Mouse (Mus musculus): ENCODE data around the gene Mfap1b. TPM values are rescaled to one million over a fixed set of nuclear protein-coding genes. Genes with fewer than 3 reads are reported as not detected.

The Mfap1b gene
- polyA plus RNA-seq, 1 experiment from 2014 or later, result 44.3 TPM

DNA sequence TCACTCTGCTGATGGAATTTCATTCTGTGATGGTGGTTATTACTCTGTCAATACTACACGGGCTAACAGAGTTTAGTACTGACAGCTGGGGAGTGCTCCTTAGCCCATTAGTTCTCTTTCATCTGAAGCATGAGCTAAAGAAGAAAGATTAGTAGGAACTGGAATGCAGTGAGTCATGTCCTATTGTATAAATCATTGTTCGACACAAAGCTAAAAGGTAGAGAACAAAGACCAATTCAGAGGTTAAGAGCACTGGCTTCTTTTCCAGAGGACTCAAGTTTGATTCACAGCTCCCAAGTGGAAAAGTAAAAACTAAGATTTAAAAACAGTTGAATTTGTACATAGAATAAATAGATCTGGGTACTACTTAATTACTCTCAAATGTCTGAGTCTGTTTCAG, 13.8 kb downstream of the Mfap1b start:
- H3K27ac ChIP-seq (replicated peaks in 1 of 2; ENCODE audit: control insufficient read depth in 1 of 2, insufficient read depth in 1 of 2, low read depth in 2 of 2, low read length in 2 of 2), result no peak overlapping the region
- WGBS, result 63% methylated on average over 2 of the region's 2 CpGs
- no peak for ATAC-seq (ENCODE audit: insufficient number of reproducible peaks, insufficient read depth, low FRiP score, low read depth)
- no peak overlapping the region for H3K4me3 ChIP-seq (ENCODE audit: control insufficient read depth in 1 of 2, insufficient read depth in 1 of 2, low read depth in 1 of 2, low read length in 2 of 2)
- H3K4me1 ChIP-seq (ENCODE audit: control insufficient read depth in 2 of 2, insufficient read depth in 2 of 2, low read length in 2 of 2), result peaks cover 2 to 11% of the 10 kb centered on the region in 2 experiments; a peak in 2 of 4 replicates
- H3K36me3 ChIP-seq (ENCODE audit: control insufficient read depth, insufficient read depth, low read length), result peaks cover 34% of the 10 kb centered on the region
- no peak overlapping the region for H3K9ac ChIP-seq (ENCODE audit: low read length)
- no peaks in the 10 kb centered on the region for H3K9me3 ChIP-seq (ENCODE audit: control insufficient read depth, low read length)
- no peaks in the 10 kb centered on the region for H3K27me3 ChIP-seq (ENCODE audit: control insufficient read depth, insufficient read depth, low read length)
- H3K4me2 ChIP-seq (ENCODE audit: low read length), result no peak overlapping the region

DNA sequence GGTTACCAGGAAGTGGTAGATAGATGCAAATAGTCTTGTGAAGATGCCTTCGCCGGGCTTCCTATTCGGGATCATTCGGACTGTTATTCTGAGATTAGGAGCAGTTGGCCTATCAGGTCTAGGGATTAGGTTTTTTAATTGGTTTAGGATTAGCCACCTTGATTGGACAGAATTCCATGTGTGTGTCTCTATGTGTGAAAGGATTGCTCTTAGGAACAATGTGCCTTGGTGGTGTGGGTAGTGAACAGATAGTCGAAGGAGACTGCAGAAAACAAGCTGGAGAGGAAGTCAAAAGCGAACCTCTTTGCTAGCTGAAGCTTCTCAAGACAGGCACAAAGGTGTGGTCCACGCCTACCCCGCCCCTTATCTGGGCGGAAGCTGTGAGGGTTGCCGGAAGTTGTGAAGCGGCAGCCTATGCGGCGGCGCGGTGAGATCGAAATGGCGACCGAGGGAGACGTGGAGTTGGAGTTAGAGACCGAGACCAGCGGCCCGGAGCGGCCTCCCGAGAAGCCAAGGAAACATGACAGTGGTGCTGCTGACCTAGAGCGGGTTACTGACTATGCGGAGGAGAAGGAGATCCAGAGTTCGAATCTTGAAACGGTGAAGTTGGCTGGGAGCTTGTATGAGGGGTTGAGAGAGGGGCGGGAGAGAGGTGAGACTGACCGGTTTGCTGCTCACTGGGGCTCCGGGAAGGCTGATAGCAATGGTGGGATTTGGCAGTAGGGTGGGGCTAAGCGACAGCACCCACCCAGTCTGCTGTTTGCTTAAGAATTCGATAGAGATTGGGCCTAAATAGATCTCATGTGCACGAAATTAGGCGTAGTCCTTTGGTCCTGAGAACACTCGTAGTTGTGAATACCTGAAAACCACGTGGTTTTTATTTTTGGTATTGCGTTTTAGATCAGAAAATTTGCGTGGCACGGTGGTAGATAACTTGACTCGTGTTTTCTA, 16.9 kb downstream of the Mfap1b start, which contains the start of gene Serinc4:
Serinc4 (minus strand) TSS at position 90 of the 951 bp plus-strand sequence.
- peak; percentile 76 for ATAC-seq (ENCODE audit: insufficient number of reproducible peaks, insufficient read depth, low FRiP score, low read depth)
- Histone ChIP-seq H3K9me3 (ENCODE audit: control insufficient read depth, low read length) (no peaks in the 10 kb centered on the region), H3K4me3 (ENCODE audit: control insufficient read depth in 1 of 2, insufficient read depth in 1 of 2, low read depth in 1 of 2, low read length in 2 of 2) (peak within 1 kb of the TSS; percentile 70 to 83), H3K9ac (ENCODE audit: low read length) (peak within 1 kb of the TSS; percentile 80), H3K4me2 (ENCODE audit: low read length) (peak within 1 kb of the TSS; percentile 66), H3K36me3 (ENCODE audit: control insufficient read depth, insufficient read depth, low read length) (peaks cover 64% of the 10 kb centered on the region), H3K27ac (replicated peaks in 1 of 2; ENCODE audit: control insufficient read depth in 1 of 2, insufficient read depth in 1 of 2, low read depth in 2 of 2, low read length in 2 of 2) (peak within 1 kb of the TSS; percentile 79 to 85), H3K27me3 (ENCODE audit: control insufficient read depth, insufficient read depth, low read length) (no peaks in the 10 kb centered on the region), H3K4me1 (ENCODE audit: control insufficient read depth in 2 of 2, insufficient read depth in 2 of 2, low read length in 2 of 2) (peaks cover 9 to 32% of the 10 kb centered on the region in 2 experiments)
- WGBS, result 3% methylated on average over 41 of the region's 41 CpGs

GRCm38 (mm10) chr2:121455534-121455933, 18.3 kb downstream of the Mfap1b start:
- 82% methylated on average over 5 of the region's 5 CpGs for WGBS
- Histone ChIP-seq H3K36me3 (ENCODE audit: control insufficient read depth, insufficient read depth, low read length) (peaks cover 67% of the 10 kb centered on the region), H3K4me3 (ENCODE audit: control insufficient read depth in 1 of 2, insufficient read depth in 1 of 2, low read depth in 1 of 2, low read length in 2 of 2) (no peak overlapping the region), H3K27me3 (ENCODE audit: control insufficient read depth, insufficient read depth, low read length) (no peaks in the 10 kb centered on the region), H3K4me1 (ENCODE audit: control insufficient read depth in 2 of 2, insufficient read depth in 2 of 2, low read length in 2 of 2) (peaks cover 12 to 42% of the 10 kb centered on the region in 2 experiments), H3K27ac (replicated peaks in 1 of 2; ENCODE audit: control insufficient read depth in 1 of 2, insufficient read depth in 1 of 2, low read depth in 2 of 2, low read length in 2 of 2) (no peak overlapping the region), H3K4me2 (ENCODE audit: low read length) (no peak overlapping the region), H3K9me3 (ENCODE audit: control insufficient read depth, low read length) (no peaks in the 10 kb centered on the region), H3K9ac (ENCODE audit: low read length) (no peak overlapping the region)
- ATAC-seq (ENCODE audit: insufficient number of reproducible peaks, insufficient read depth, low FRiP score, low read depth), result no peak

DNA sequence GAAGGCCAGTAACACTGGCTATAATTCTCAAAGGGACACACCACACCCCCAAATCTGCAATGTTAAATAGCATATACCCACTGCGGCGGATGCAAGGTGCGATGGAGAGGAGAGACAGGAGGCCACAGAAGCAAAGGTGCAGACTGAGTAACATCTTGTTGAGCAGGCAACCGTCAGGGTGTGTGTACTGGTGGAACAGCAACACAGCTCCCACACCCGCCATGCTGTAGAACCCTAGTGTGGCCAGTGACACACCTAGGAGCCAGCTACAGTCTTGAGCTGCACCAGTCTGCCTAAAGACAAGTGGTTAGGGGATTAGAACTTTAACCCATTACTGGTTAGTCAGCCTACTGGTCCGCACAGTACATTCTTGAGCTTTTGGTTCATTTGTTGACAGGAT, 19.9 kb downstream of the Mfap1b start:
- no peaks in the 10 kb centered on the region for H3K27me3 ChIP-seq (ENCODE audit: control insufficient read depth, insufficient read depth, low read length)
- 84% methylated on average over 6 of the region's 6 CpGs for WGBS
- peaks cover 12 to 47% of the 10 kb centered on the region in 2 experiments for H3K4me1 ChIP-seq (ENCODE audit: control insufficient read depth in 2 of 2, insufficient read depth in 2 of 2, low read length in 2 of 2)
- no peaks in the 10 kb centered on the region for H3K9me3 ChIP-seq (ENCODE audit: control insufficient read depth, low read length)
- 0 out of 2 replicates have a peak overlapping the region, but pooled peaks have one; percentile 48 for H3K4me2 ChIP-seq (ENCODE audit: low read length)
- no peak overlapping the region for H3K4me3 ChIP-seq (ENCODE audit: control insufficient read depth in 1 of 2, insufficient read depth in 1 of 2, low read depth in 1 of 2, low read length in 2 of 2)
- H3K9ac ChIP-seq (ENCODE audit: low read length), result no peak overlapping the region; the same call in 1 of the 2 replicates
- H3K27ac ChIP-seq (replicated peaks in 1 of 2; ENCODE audit: control insufficient read depth in 1 of 2, insufficient read depth in 1 of 2, low read depth in 2 of 2, low read length in 2 of 2), result peak overlapping the region; percentile 21 to 86
- peaks cover 55% of the 10 kb centered on the region for H3K36me3 ChIP-seq (ENCODE audit: control insufficient read depth, insufficient read depth, low read length)
- ATAC-seq (ENCODE audit: insufficient number of reproducible peaks, insufficient read depth, low FRiP score, low read depth), result no peak

DNA sequence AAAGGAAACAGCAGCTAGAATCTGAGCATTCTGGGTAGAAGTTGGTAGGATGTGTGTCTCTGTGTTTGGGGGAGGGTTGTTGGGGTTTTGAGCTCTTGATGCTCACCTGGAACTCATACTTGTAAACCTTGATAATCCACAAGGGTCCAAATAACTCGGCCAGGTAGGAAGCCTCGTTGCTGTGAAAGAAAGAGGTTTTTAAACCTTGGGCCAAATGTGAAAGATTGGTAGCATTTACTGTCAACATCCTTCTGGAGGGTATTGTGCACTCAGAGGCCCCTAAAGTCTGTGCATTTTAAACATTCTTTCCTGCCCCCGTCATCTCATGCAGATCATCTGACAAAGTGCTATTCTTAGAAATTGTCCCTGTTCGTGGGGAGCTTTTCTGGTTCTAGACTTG, 20.9 kb downstream of the Mfap1b start, which contains the start of gene Hypk:
Hypk (plus strand) TSS at position 301 of the 400 bp plus-strand sequence.
- H3K9me3 ChIP-seq (ENCODE audit: control insufficient read depth, low read length), result no peaks in the 10 kb centered on the region
- H3K27ac ChIP-seq (replicated peaks in 1 of 2; ENCODE audit: control insufficient read depth in 1 of 2, insufficient read depth in 1 of 2, low read depth in 2 of 2, low read length in 2 of 2), result peak within 1 kb of the TSS; percentile 66 to 86
- ATAC-seq (ENCODE audit: insufficient number of reproducible peaks, insufficient read depth, low FRiP score, low read depth), result no peak
- H3K4me1 ChIP-seq (ENCODE audit: control insufficient read depth in 2 of 2, insufficient read depth in 2 of 2, low read length in 2 of 2), result peaks cover 13 to 46% of the 10 kb centered on the region in 2 experiments
- peaks cover 46% of the 10 kb centered on the region for H3K36me3 ChIP-seq (ENCODE audit: control insufficient read depth, insufficient read depth, low read length)
- WGBS, result 40% methylated on average over 4 of the region's 4 CpGs
- peak within 1 kb of the TSS; percentile 12 for H3K9ac ChIP-seq (ENCODE audit: low read length)
- peak within 1 kb of the TSS; percentile 48 for H3K4me2 ChIP-seq (ENCODE audit: low read length)
- H3K4me3 ChIP-seq (ENCODE audit: control insufficient read depth in 1 of 2, insufficient read depth in 1 of 2, low read depth in 1 of 2, low read length in 2 of 2), result no peak within 1 kb of the TSS
- H3K27me3 ChIP-seq (ENCODE audit: control insufficient read depth, insufficient read depth, low read length), result no peaks in the 10 kb centered on the region

DNA sequence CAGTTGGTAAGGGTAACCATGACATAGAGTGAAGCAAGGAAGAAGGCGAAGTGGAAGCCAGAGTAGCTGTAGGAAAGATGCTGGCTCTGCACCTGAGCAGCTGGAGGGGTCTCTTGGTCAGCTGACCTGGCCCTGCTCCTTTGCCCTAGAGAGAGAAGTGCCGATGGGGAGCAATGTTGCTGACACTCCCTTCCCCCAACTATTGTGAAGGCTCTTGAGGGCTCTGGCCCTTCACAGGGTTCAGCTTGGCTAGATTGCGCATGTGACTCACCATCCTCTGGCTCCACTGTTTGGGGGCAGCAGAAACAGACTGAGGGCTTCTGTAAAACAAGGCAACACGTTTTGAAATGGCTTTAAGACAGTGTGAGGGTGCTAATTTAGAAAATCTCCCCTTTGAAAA, 21.5 kb downstream of the Mfap1b start:
- Histone ChIP-seq H3K27ac (replicated peaks in 1 of 2; ENCODE audit: control insufficient read depth in 1 of 2, insufficient read depth in 1 of 2, low read depth in 2 of 2, low read length in 2 of 2) (peak overlapping the region; percentile 58 to 86), H3K9ac (ENCODE audit: low read length) (peak overlapping the region; percentile 12; the same call in 1 of the 2 replicates), H3K27me3 (ENCODE audit: control insufficient read depth, insufficient read depth, low read length) (no peaks in the 10 kb centered on the region), H3K4me1 (ENCODE audit: control insufficient read depth in 2 of 2, insufficient read depth in 2 of 2, low read length in 2 of 2) (peaks cover 15 to 48% of the 10 kb centered on the region in 2 experiments), H3K4me2 (ENCODE audit: low read length) (peak overlapping the region; percentile 48), H3K36me3 (ENCODE audit: control insufficient read depth, insufficient read depth, low read length) (peaks cover 46% of the 10 kb centered on the region), H3K4me3 (ENCODE audit: control insufficient read depth in 1 of 2, insufficient read depth in 1 of 2, low read depth in 1 of 2, low read length in 2 of 2) (no peak overlapping the region), H3K9me3 (ENCODE audit: control insufficient read depth, low read length) (no peaks in the 10 kb centered on the region)
- 51% methylated on average over 4 of the region's 4 CpGs for WGBS
- ATAC-seq (ENCODE audit: insufficient number of reproducible peaks, insufficient read depth, low FRiP score, low read depth), result no peak

DNA sequence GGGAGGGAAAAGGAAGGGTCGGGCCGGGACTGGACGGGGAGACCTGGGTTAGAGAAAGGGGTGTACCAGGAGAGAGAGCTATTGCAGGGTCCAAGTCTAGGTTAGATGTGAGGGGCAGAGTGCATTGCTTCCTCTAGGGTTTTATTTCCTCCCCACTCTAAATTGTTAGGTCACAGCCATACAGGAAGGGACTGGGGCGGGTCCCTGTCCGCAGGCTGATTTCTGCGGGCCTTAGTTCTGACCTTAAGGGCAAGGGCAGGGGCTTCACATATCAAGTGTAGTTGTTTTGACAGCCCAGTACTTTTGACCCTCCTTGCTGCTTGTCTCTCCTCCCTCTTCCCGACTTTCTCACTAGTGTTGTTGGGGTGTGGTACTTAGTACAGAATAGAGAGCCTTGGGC, 23.8 kb downstream of the Mfap1b start:
- WGBS, result 0% methylated on average over 7 of the region's 7 CpGs
- peak overlapping the region; percentile 67 to 98 for H3K27ac ChIP-seq (replicated peaks in 1 of 2; ENCODE audit: control insufficient read depth in 1 of 2, insufficient read depth in 1 of 2, low read depth in 2 of 2, low read length in 2 of 2)
- H3K4me2 ChIP-seq (ENCODE audit: low read length), result peak overlapping the region; percentile 94
- no peaks in the 10 kb centered on the region for H3K27me3 ChIP-seq (ENCODE audit: control insufficient read depth, insufficient read depth, low read length)
- peak overlapping the region; percentile 98 to 99 for H3K4me3 ChIP-seq (ENCODE audit: control insufficient read depth in 1 of 2, insufficient read depth in 1 of 2, low read depth in 1 of 2, low read length in 2 of 2)
- no peak for ATAC-seq (ENCODE audit: insufficient number of reproducible peaks, insufficient read depth, low FRiP score, low read depth)
- H3K36me3 ChIP-seq (ENCODE audit: control insufficient read depth, insufficient read depth, low read length), result peaks cover 40% of the 10 kb centered on the region
- H3K9ac ChIP-seq (ENCODE audit: low read length), result peak overlapping the region; percentile 100
- H3K4me1 ChIP-seq (ENCODE audit: control insufficient read depth in 2 of 2, insufficient read depth in 2 of 2, low read length in 2 of 2), result peaks cover 13 to 42% of the 10 kb centered on the region in 2 experiments
- H3K9me3 ChIP-seq (ENCODE audit: control insufficient read depth, low read length), result no peaks in the 10 kb centered on the region
